Mouse (Mus musculus) embryonic stem cell, embryonic (primary cell): ENCODE measurements around the gene Otub2.

Experiments used
- CTCF ChIA-PET, 4 experiments: fragments of 300-600 bp in 2 of 4; fragments of 350-600 bp in 2 of 4; sonication (Branson Sonifier 250); formaldehyde crosslinking; loops; one replicate each; lab custom pipeline; 2022; ENCODE audit warnings: inconsistent platforms in 2 of 4; lab: Charles Lee
- POLR2A ChIA-PET, 4 experiments: fragments of 300-600 bp in 2 of 4; fragments of 350-600 bp in 2 of 4; sonication (Branson Sonifier 250); formaldehyde crosslinking; loops; one replicate each; lab custom pipeline; 2022; ENCODE audit warnings: antibody characterized with exemption in 4 of 4, inconsistent platforms in 1 of 4; lab: Charles Lee

Otub2 gene

GRCm38 (mm10) chr12:103362336-103362735 is 26.1 kb upstream of the Otub2 start:
- ChIA-PET POLR2A (interaction anchor here in 2 of 4 experiments (0.5 to 0.7 kb wide), 3 partner anchors 67 to 814 kb away, joined by 3 to 4 read pairs (median 3); no protein-coding TSS in a partner anchor), CTCF (interaction anchor here in 1 of 4 experiments (0.6 kb wide), 1 partner anchor 115 kb away, joined by 3 read pairs; no protein-coding TSS in a partner anchor)

- POLR2A ChIA-PET = interaction anchor here in 2 of 4 experiments (0.9 to 1.5 kb wide), 4 partner anchors 26 to 77 kb away, joined by 3 to 5 read pairs (median 3); partner anchors contain the start of gene Ddx24 (in 1 of the 2)
These were observed 21.3 kb upstream of the Otub2 start for GRCm38 (mm10) chr12:103367171-103367570.

GRCm38 (mm10) chr12:103367620-103368325 is 20.7 kb upstream of the Otub2 start:
- POLR2A ChIA-PET = interaction anchor here in 2 of 4 experiments (0.9 to 1.6 kb wide), 6 partner anchors 9 to 76 kb away, joined by 3 to 5 read pairs (median 3); partner anchors contain the start of gene Ddx24 (in 1 of the 2)
- CTCF ChIA-PET = interaction anchor here (0.5 to 4.1 kb wide), 64 partner anchors 8 to 1392 kb away, joined by 3 to 52 read pairs (median 4); partner anchors contain the start of genes Ddx24 (in 2 of the 4), 9330161L09Rik (in 1 of the 4), Asb2 (in 1 of the 4) and Cpsf2 (in 1 of the 4)

More at GRCm38 (mm10) chr12:103367171-103367570, 21.3 kb upstream of the Otub2 start:
- CTCF ChIA-PET = interaction anchor here (0.5 to 4.1 kb wide), 49 partner anchors 8 to 1013 kb away, joined by 3 to 52 read pairs (median 5); partner anchors contain the start of genes Asb2 (in 1 of the 4), Ddx24 (in 1 of the 4), Otub2 (in 1 of the 4) and Ppp4r4 (in 1 of the 4)

GRCm38 (mm10) chr12:103368326-103368669 is 20.2 kb upstream of the Otub2 start:
- ChIA-PET POLR2A (interaction anchor here in 2 of 4 experiments (0.9 to 1.6 kb wide), 5 partner anchors 9 to 57 kb away, joined by 3 read pairs; partner anchors contain the start of gene Ddx24 (in 1 of the 2)), CTCF (interaction anchor here (0.5 to 4.1 kb wide), 54 partner anchors 9 to 1393 kb away, joined by 3 to 52 read pairs (median 4); partner anchors contain the start of genes Ddx24 (in 3 of the 4), 9330161L09Rik (in 1 of the 4), Asb2 (in 1 of the 4) and Cpsf2 (in 1 of the 4))

GRCm38 (mm10) chr12:103368777-103369176 is 19.7 kb upstream of the Otub2 start:
- POLR2A ChIA-PET = interaction anchor here in 2 of 4 experiments (1.4 to 1.6 kb wide), 2 partner anchors 9 to 10 kb away, joined by 3 read pairs; no protein-coding TSS in a partner anchor
- CTCF ChIA-PET = interaction anchor here (0.6 to 4.1 kb wide), 34 partner anchors 10 to 232 kb away, joined by 3 to 52 read pairs (median 6); partner anchors contain the start of genes Ddx24 (in 3 of the 4), 9330161L09Rik (in 1 of the 4), Otub2 (in 1 of the 4) and Ppp4r4 (in 1 of the 4)

- ChIA-PET CTCF (interaction anchor here in 2 of 4 experiments (0.5 to 1.5 kb wide), 4 partner anchors 11 to 1374 kb away, joined by 3 to 7 read pairs (median 4); no protein-coding TSS in a partner anchor), POLR2A (no interaction called here)
These were observed 17.6 kb upstream of the Otub2 start for GRCm38 (mm10) chr12:103370861-103371260.

- POLR2A ChIA-PET = interaction anchor here in 2 of 4 experiments (0.5 to 0.6 kb wide), 2 partner anchors 16 to 268 kb away, joined by 3 to 4 read pairs; no protein-coding TSS in a partner anchor
- CTCF ChIA-PET = interaction anchor here (0.6 to 1.6 kb wide), 29 partner anchors 10 to 1372 kb away, joined by 3 to 7 read pairs (median 3); partner anchors contain the start of genes Asb2 (in 1 of the 4), Ifi27 (in 1 of the 4) and Otub2 (in 1 of the 4)
These were observed 16.8 kb upstream of the Otub2 start for GRCm38 (mm10) chr12:103371711-103372110.

GRCm38 (mm10) chr12:103373530-103374236 is 14.8 kb upstream of the Otub2 start:
- ChIA-PET CTCF (interaction anchor here (0.5 to 1.4 kb wide), 6 partner anchors 10 to 572 kb away, joined by 3 to 5 read pairs (median 3); no protein-coding TSS in a partner anchor), POLR2A (interaction anchor here in 1 of 4 experiments (0.5 to 1.4 kb wide), 3 partner anchors 8 to 229 kb away, joined by 3 read pairs; no protein-coding TSS in a partner anchor)

- POLR2A ChIA-PET = interaction anchor here in 1 of 4 experiments (0.5 kb wide), 1 partner anchor 15 kb away, joined by 4 read pairs; no protein-coding TSS in a partner anchor
These were observed 12.4 kb upstream of the Otub2 start for GRCm38 (mm10) chr12:103376124-103376523.

GRCm38 (mm10) chr12:103376774-103377173 is 11.7 kb upstream of the Otub2 start:
- ChIA-PET CTCF (interaction anchor here (0.5 to 2.2 kb wide), 6 partner anchors 9 to 235 kb away, joined by 3 to 12 read pairs (median 5); no protein-coding TSS in a partner anchor), POLR2A (interaction anchor here in 1 of 4 experiments (0.5 kb wide), 1 partner anchor 15 kb away, joined by 4 read pairs; no protein-coding TSS in a partner anchor)

More at GRCm38 (mm10) chr12:103376124-103376523, 12.4 kb upstream of the Otub2 start:
- CTCF ChIA-PET = interaction anchor here in 3 of 4 experiments (0.6 to 2.2 kb wide), 4 partner anchors 8 to 234 kb away, joined by 3 to 10 read pairs (median 5); no protein-coding TSS in a partner anchor

- ChIA-PET CTCF (interaction anchor here in 1 of 4 experiments (1.7 kb wide), 1 partner anchor 12 kb away, joined by 6 read pairs; no protein-coding TSS in a partner anchor), POLR2A (no interaction called here)
These were observed 8.3 kb upstream of the Otub2 start for GRCm38 (mm10) chr12:103380226-103380625.

GRCm38 (mm10) chr12:103389348-103389727 is 856 bp downstream of the Otub2 start:
- ChIA-PET CTCF (interaction anchor here (0.7 to 2.1 kb wide), 5 partner anchors 18 to 750 kb away, joined by 3 to 11 read pairs (median 5); partner anchors contain the start of gene Ddx24 (in 2 of the 4)), POLR2A (interaction anchor here in 3 of 4 experiments (0.6 to 4.2 kb wide), 15 partner anchors 9 to 586 kb away, joined by 3 to 25 read pairs (median 5); partner anchors contain the start of genes Ddx24 (in 3 of the 3), Prima1 (in 2 of the 3) and 9330161L09Rik (in 1 of the 3))

GRCm38 (mm10) chr12:103389982-103390381 is 1.5 kb downstream of the Otub2 start:
- CTCF ChIA-PET = interaction anchor here in 3 of 4 experiments (0.7 to 2.1 kb wide), 3 partner anchors 36 to 837 kb away, joined by 4 to 11 read pairs (median 4); partner anchors contain the start of gene Ddx24 (in 2 of the 3)
- POLR2A ChIA-PET = interaction anchor here in 2 of 4 experiments (1.2 to 4.2 kb wide), 7 partner anchors 8 to 148 kb away, joined by 3 to 25 read pairs (median 5); partner anchors contain the start of genes Ddx24 (in 2 of the 2) and Prima1 (in 1 of the 2)

GRCm38 (mm10) chr12:103391098-103391497 is 2.6 kb downstream of the Otub2 start:
- ChIA-PET POLR2A (interaction anchor here in 2 of 4 experiments (0.6 to 4.2 kb wide), 6 partner anchors 10 to 205 kb away, joined by 3 to 25 read pairs (median 4); partner anchors contain the start of gene Ddx24 (in 1 of the 2)), CTCF (interaction anchor here in 3 of 4 experiments (0.6 to 1.2 kb wide), 5 partner anchors 17 to 24 kb away, joined by 3 to 5 read pairs (median 4); no protein-coding TSS in a partner anchor)

GRCm38 (mm10) chr12:103393528-103393927 is 5.0 kb downstream of the Otub2 start:
- ChIA-PET POLR2A (interaction anchor here in 1 of 4 experiments (0.5 kb wide), 1 partner anchor 1411 kb away, joined by 5 read pairs; no protein-coding TSS in a partner anchor), CTCF (no interaction called here)
